ENCODE assay signal across 10 mouse cellular contexts in genomic region chr14:59084396-59084795, GRCm38 (mm10). TPM values are rescaled to one million over a fixed set of nuclear protein-coding genes. Genes with fewer than 3 reads are reported as not detected.
DNase-seq lines count a peak whose midpoint lies in the region; ATAC-seq and TF ChIP-seq lines count a peak whose summit lies in the region.
"Had no signal": no experiment of that assay in that cellular context is flagged by ENCODE, and none has a peak within 500 bp of the region (broad histone marks: within the 10 kb centered on the region; RNA-seq: fewer than 3 reads in every experiment).

No protein-coding gene starts in this region.

- no peak overlapping the region for H3K9ac ChIP-seq in hindbrain, embryonic 14.5 days
- no peak overlapping the region for H3K9ac ChIP-seq in hindbrain, embryonic 13.5 days
- H3K9ac ChIP-seq: heart, embryonic 15.5 days had no signal

- no peak overlapping the region for H3K4me3 ChIP-seq in hindbrain, embryonic 14.5 days (replicated peaks; ENCODE audit: low read length)
- H3K4me3 ChIP-seq in hindbrain, embryonic 13.5 days: no peak overlapping the region
- no peak overlapping the region for H3K4me3 ChIP-seq in E14TG2a.4 (replicated peaks; ENCODE audit: low read length)
- H3K4me3 ChIP-seq: heart, embryonic 15.5 days; myocyte had no signal

- WGBS in hindbrain, embryonic 14.5 days: 45% methylated on average over 6 of the region's 6 CpGs
- 44% methylated on average over 6 of the region's 6 CpGs for WGBS in hindbrain, embryonic 13.5 days

- H3K4me1 ChIP-seq in hindbrain, embryonic 14.5 days (replicated peaks; ENCODE audit: control insufficient read depth, insufficient read depth, low read length): no peaks in the 10 kb centered on the region
- H3K4me1 ChIP-seq in hindbrain, embryonic 13.5 days (replicated peaks): no peaks in the 10 kb centered on the region
- H3K4me1 ChIP-seq in E14TG2a.4 (replicated peaks; ENCODE audit: low read depth, low read length): no peaks in the 10 kb centered on the region
- H3K4me1 ChIP-seq: heart, embryonic 15.5 days had no signal

- no peak for ATAC-seq in hindbrain, embryonic 14.5 days (ENCODE audit: low FRiP score)
- ATAC-seq in hindbrain, embryonic 13.5 days (ENCODE audit: low FRiP score): no peak

- TF ChIP-seq CTCF in E14TG2a.4 (conservative IDR thresholded peaks at IDR 0.05; ENCODE audit: low read length): 0 out of 2 replicates have a peak, but pooled peaks have one; percentile 5

- H3K27ac ChIP-seq in hindbrain, embryonic 14.5 days: no peak overlapping the region
- no peak overlapping the region for H3K27ac ChIP-seq in hindbrain, embryonic 13.5 days
- H3K27ac ChIP-seq: heart, embryonic 15.5 days had no signal

- no peak overlapping the region for H3K4me2 ChIP-seq in hindbrain, embryonic 14.5 days (replicated peaks)
- no peak overlapping the region for H3K4me2 ChIP-seq in hindbrain, embryonic 13.5 days
- H3K4me2 ChIP-seq: heart, embryonic 15.5 days had no signal

- H3K27me3 ChIP-seq in hindbrain, embryonic 14.5 days (ENCODE audit: control insufficient read depth, insufficient read depth, low read length): no peaks in the 10 kb centered on the region
- no peaks in the 10 kb centered on the region for H3K27me3 ChIP-seq in hindbrain, embryonic 13.5 days
- no peaks in the 10 kb centered on the region for H3K27me3 ChIP-seq in E14TG2a.4 (ENCODE audit: insufficient read depth, low read length)
- H3K27me3 ChIP-seq: heart, embryonic 15.5 days had no signal

- peak; percentile 59 for DNase-seq in hindbrain, embryonic 14.5 days (ENCODE audit: low spot score)
- peak; percentile 49 for DNase-seq in cerebellum, adult 11 months
- DNase-seq in gastrocnemius, postnatal 14 days: peak; percentile 24
- DNase-seq in left cerebral cortex, postnatal 25 days (ENCODE audit: low spot score in 2 of 2): peak; percentile 42 to 59
- DNase-seq in right cerebral cortex, postnatal 4 days: peak; percentile 43
- DNase-seq in thymus, postnatal 36 days: no peak

- H3K9me3 ChIP-seq in hindbrain, embryonic 14.5 days (ENCODE audit: control insufficient read depth, low read length): no peaks in the 10 kb centered on the region
- no peaks in the 10 kb centered on the region for H3K9me3 ChIP-seq in hindbrain, embryonic 13.5 days
- peaks cover 7% of the 10 kb centered on the region; the same call in 1 of the 2 replicates for H3K9me3 ChIP-seq in E14TG2a.4 (ENCODE audit: low read length)
- H3K9me3 ChIP-seq: heart, embryonic 15.5 days had no signal

- H3K36me3 ChIP-seq in hindbrain, embryonic 14.5 days (replicated peaks; ENCODE audit: control insufficient read depth, insufficient read depth): no peaks in the 10 kb centered on the region
- H3K36me3 ChIP-seq in hindbrain, embryonic 13.5 days: no peaks in the 10 kb centered on the region
- no peaks in the 10 kb centered on the region for H3K36me3 ChIP-seq in E14TG2a.4 (ENCODE audit: insufficient read depth, low read length)
- H3K36me3 ChIP-seq: heart, embryonic 15.5 days had no signal

- intact Hi-C loops in gastrocnemius, postnatal 14 days (cut with DNase I; ENCODE audit: low total_unique reads): no loop called here
- intact Hi-C loops in left cerebral cortex, postnatal 25 days (cut with DNase I): loop anchor here (5.0 to 10.0 kb wide), 2 partner anchors 380 to 1052 kb away; no protein-coding TSS in a partner anchor

RNA-seq across cellular contexts. Expression of gene 1700129C05Rik, which starts 58.3 kb away (rescaled TPM):
- not detected in 2 replicates for polyA plus RNA-seq in hindbrain, embryonic 14.5 days (2014; fragmentation: Nextera tagmentation; extraction: Ambion mirVana)
- polyA plus RNA-seq in hindbrain, embryonic 13.5 days (2015; fragmentation: Nextera tagmentation; extraction: Ambion mirVana): not detected in 2 replicates
- total RNA-seq in gastrocnemius, postnatal 14 days (2021): not detected
- total RNA-seq in left cerebral cortex, postnatal 25 days (2021): not detected
- polyA plus RNA-seq: heart, embryonic 15.5 days; myocyte had no signal

Comparison
In these comparisons a context has a peak if more than half of its experiments do, and no peak if none do; other contexts are left out.
1. DNase-seq: peak in hindbrain, embryonic 14.5 days (single experiment), cerebellum, adult 11 months (single experiment), gastrocnemius, postnatal 14 days (single experiment), left cerebral cortex, postnatal 25 days (2 of 2) and right cerebral cortex, postnatal 4 days (single experiment); none in thymus, postnatal 36 days (0 of 2).